Mouse (Mus musculus): ENCODE data around the gene Fgfrl1. TPM values are rescaled to one million over a fixed set of nuclear protein-coding genes. Genes with fewer than 3 reads are reported as not detected.

Fgfrl1 gene
- 11.2 and 11.8 TPM in 2 replicates for polyA plus RNA-seq (2015; fragmentation: Nextera tagmentation; extraction: Ambion mirVana)

DNA sequence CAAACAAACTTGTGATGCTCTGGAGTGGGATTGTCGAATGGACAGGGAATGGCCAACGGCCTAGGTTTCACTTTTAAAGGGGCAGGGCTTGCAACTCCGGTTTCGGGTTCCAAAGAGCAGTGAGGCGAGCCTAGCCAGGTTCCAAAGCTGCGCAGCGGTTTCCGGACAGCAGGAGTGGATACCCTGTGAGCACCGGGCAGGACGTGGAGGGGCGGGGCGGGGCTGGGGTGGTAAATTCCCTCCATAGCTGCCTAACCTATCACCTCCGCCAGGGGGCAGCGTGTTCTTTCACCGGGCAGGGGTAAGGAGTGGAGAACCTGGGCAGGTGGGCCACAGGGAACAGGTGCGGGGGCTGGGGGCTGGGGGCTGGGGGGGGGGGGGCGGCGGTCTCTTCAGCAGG lies at the start of gene Fgfrl1:
Gene Fgfrl1 (plus strand): TSS at position 112 of the 400 bp plus-strand sequence.
- WGBS = 2% methylated on average over 16 of the region's 18 CpGs
- peaks cover 26% of the 10 kb centered on the region for H3K4me1 ChIP-seq (replicated peaks; ENCODE audit: control insufficient read depth, insufficient read depth, low read length)
- peak; percentile 6; the same call in 1 of the 2 replicates for ATAC-seq (ENCODE audit: low read depth)
- peak within 1 kb of the TSS; percentile 88 for H3K4me3 ChIP-seq (ENCODE audit: low read length)
- H3K9ac ChIP-seq (ENCODE audit: low read length) = peak within 1 kb of the TSS; percentile 78
- no peaks in the 10 kb centered on the region for H3K9me3 ChIP-seq (ENCODE audit: control insufficient read depth, low read length)
- H3K27me3 ChIP-seq (ENCODE audit: control insufficient read depth, insufficient read depth, low read depth, low read length) = no peaks in the 10 kb centered on the region
- H3K27ac ChIP-seq (ENCODE audit: low read length) = 0 out of 2 replicates have a peak within 1 kb of the TSS, but pooled peaks have one; percentile 12
- H3K4me2 ChIP-seq (ENCODE audit: low read depth, low read length) = peak within 1 kb of the TSS; percentile 82
- H3K36me3 ChIP-seq (ENCODE audit: control insufficient read depth, insufficient read depth, low read length) = no peaks in the 10 kb centered on the region

DNA sequence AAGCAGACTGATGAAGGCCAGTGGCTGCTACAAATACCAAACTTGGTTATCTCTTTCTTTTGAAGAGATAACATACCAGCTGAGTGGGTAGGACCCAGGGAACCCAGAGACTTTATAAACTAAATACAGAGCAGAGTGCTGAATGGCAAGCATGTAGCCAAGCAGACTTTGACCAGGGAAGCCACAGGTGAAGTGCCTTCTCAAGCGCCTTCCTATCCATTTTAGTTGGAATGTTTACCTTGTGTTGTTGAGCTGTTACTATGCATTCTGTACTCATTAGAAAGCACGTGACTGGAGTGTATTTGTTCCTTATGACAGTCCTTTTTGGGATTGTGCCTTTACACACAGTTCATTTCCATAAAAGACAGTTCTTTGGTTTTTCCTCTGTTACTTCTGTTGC lies 48.5 kb upstream of the Fgfrl1 start:
- Histone ChIP-seq H3K36me3 (ENCODE audit: control insufficient read depth, insufficient read depth, low read length) (peaks cover 14% of the 10 kb centered on the region; the same call in 1 of the 2 replicates), H3K4me3 (ENCODE audit: low read length) (no peak overlapping the region), H3K27me3 (ENCODE audit: control insufficient read depth, insufficient read depth, low read depth, low read length) (no peaks in the 10 kb centered on the region), H3K4me1 (replicated peaks; ENCODE audit: control insufficient read depth, insufficient read depth, low read length) (no peaks in the 10 kb centered on the region), H3K9me3 (ENCODE audit: control insufficient read depth, low read length) (no peaks in the 10 kb centered on the region), H3K9ac (ENCODE audit: low read length) (no peak overlapping the region), H3K27ac (ENCODE audit: low read length) (no peak overlapping the region), H3K4me2 (ENCODE audit: low read depth, low read length) (no peak overlapping the region)
- WGBS = 61% methylated on average over 2 of the region's 2 CpGs
- ATAC-seq (ENCODE audit: low read depth) = no peak

- H3K27ac ChIP-seq (ENCODE audit: low read length) = no peak overlapping the region
- H3K27me3 ChIP-seq (ENCODE audit: control insufficient read depth, insufficient read depth, low read depth, low read length) = no peaks in the 10 kb centered on the region
- no peak overlapping the region for H3K9ac ChIP-seq (ENCODE audit: low read length)
- ATAC-seq (ENCODE audit: low read depth) = no peak
- peaks cover 14% of the 10 kb centered on the region; the same call in 1 of the 2 replicates for H3K36me3 ChIP-seq (ENCODE audit: control insufficient read depth, insufficient read depth, low read length)
- no peaks in the 10 kb centered on the region for H3K9me3 ChIP-seq (ENCODE audit: control insufficient read depth, low read length)
- no peak overlapping the region for H3K4me2 ChIP-seq (ENCODE audit: low read depth, low read length)
- H3K4me1 ChIP-seq (replicated peaks; ENCODE audit: control insufficient read depth, insufficient read depth, low read length) = no peaks in the 10 kb centered on the region
- no peak overlapping the region for H3K4me3 ChIP-seq (ENCODE audit: low read length)
- 78% methylated on average over 9 of the region's 9 CpGs for WGBS
Measured at GRCm38 (mm10) chr5:108645651-108646342, 46.4 kb upstream of the Fgfrl1 start.

DNA sequence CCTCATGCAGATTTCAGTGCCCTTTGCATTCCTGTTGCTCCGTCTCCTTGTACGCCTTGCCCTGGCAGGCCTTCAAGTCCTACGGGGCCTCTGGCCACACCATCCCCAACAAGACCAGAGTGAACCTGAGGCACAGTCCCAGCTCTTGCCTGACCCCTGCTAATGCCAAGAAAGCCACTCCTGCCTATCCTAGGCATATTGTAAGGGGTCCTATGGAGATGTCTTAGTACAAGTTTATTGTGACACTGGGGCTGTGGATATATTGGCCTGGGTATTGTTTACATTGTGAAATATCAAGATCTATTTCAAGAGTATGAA lies 45.9 kb upstream of the Fgfrl1 start:
- Histone ChIP-seq H3K9ac (ENCODE audit: low read length) (no peak overlapping the region), H3K4me3 (ENCODE audit: low read length) (no peak overlapping the region), H3K27me3 (ENCODE audit: control insufficient read depth, insufficient read depth, low read depth, low read length) (no peaks in the 10 kb centered on the region), H3K4me1 (replicated peaks; ENCODE audit: control insufficient read depth, insufficient read depth, low read length) (no peaks in the 10 kb centered on the region), H3K4me2 (ENCODE audit: low read depth, low read length) (no peak overlapping the region), H3K27ac (ENCODE audit: low read length) (no peak overlapping the region), H3K9me3 (ENCODE audit: control insufficient read depth, low read length) (no peaks in the 10 kb centered on the region), H3K36me3 (ENCODE audit: control insufficient read depth, insufficient read depth, low read length) (peaks cover 14% of the 10 kb centered on the region; the same call in 1 of the 2 replicates)
- no peak for ATAC-seq (ENCODE audit: low read depth)
- WGBS = 73% methylated on average over 3 of the region's 3 CpGs

GRCm38 (mm10) chr5:108647311-108647710 lies 44.9 kb upstream of the Fgfrl1 start:
- no peak overlapping the region for H3K4me3 ChIP-seq (ENCODE audit: low read length)
- H3K4me1 ChIP-seq (replicated peaks; ENCODE audit: control insufficient read depth, insufficient read depth, low read length) = no peaks in the 10 kb centered on the region
- H3K27ac ChIP-seq (ENCODE audit: low read length) = no peak overlapping the region
- no peak for ATAC-seq (ENCODE audit: low read depth)
- no peak overlapping the region for H3K4me2 ChIP-seq (ENCODE audit: low read depth, low read length)
- no peak overlapping the region for H3K9ac ChIP-seq (ENCODE audit: low read length)
- 85% methylated on average over 2 of the region's 2 CpGs for WGBS
- no peaks in the 10 kb centered on the region for H3K27me3 ChIP-seq (ENCODE audit: control insufficient read depth, insufficient read depth, low read depth, low read length)
- no peaks in the 10 kb centered on the region for H3K9me3 ChIP-seq (ENCODE audit: control insufficient read depth, low read length)
- H3K36me3 ChIP-seq (ENCODE audit: control insufficient read depth, insufficient read depth, low read length) = peaks cover 14% of the 10 kb centered on the region; the same call in 1 of the 2 replicates

DNA sequence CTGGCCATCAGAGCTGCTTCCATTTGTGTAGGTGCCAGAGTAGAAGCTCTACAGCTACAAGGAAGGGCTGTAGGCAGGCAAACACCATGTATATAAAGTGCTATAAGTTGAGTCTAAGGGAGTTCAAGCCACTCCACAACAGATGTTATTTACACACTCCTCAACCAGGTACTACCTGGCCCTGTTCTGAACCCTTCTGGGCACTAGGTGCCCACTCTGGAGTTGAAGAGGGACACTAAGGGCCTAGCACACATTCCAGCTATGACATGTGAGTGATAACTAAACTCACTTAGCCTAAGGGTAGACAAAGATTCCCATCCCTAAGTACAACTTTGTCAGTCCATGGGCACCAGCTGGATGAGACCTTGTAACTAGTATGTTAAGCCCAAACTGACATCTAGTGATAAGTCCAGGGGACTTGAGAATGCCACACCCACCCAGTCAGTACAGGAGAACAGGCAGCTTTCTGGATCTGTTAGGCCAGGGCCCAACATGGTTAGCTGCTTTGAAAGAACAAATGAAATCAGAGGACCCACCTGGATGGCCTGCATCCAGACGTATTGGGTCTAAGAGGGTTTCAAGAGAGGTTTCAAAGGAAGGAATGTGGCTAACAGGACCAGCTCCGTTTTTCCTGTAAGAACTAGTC lies 44.2 kb upstream of the Fgfrl1 start:
- no peak overlapping the region for H3K4me3 ChIP-seq (ENCODE audit: low read length)
- no peaks in the 10 kb centered on the region for H3K4me1 ChIP-seq (replicated peaks; ENCODE audit: control insufficient read depth, insufficient read depth, low read length)
- WGBS = 80% methylated on average over 2 of the region's 2 CpGs
- H3K27me3 ChIP-seq (ENCODE audit: control insufficient read depth, insufficient read depth, low read depth, low read length) = no peaks in the 10 kb centered on the region
- no peak overlapping the region for H3K27ac ChIP-seq (ENCODE audit: low read length)
- H3K9me3 ChIP-seq (ENCODE audit: control insufficient read depth, low read length) = no peaks in the 10 kb centered on the region
- H3K4me2 ChIP-seq (ENCODE audit: low read depth, low read length) = no peak overlapping the region
- peaks cover 18% of the 10 kb centered on the region for H3K36me3 ChIP-seq (ENCODE audit: control insufficient read depth, insufficient read depth, low read length)
- no peak for ATAC-seq (ENCODE audit: low read depth)
- H3K9ac ChIP-seq (ENCODE audit: low read length) = no peak overlapping the region

DNA sequence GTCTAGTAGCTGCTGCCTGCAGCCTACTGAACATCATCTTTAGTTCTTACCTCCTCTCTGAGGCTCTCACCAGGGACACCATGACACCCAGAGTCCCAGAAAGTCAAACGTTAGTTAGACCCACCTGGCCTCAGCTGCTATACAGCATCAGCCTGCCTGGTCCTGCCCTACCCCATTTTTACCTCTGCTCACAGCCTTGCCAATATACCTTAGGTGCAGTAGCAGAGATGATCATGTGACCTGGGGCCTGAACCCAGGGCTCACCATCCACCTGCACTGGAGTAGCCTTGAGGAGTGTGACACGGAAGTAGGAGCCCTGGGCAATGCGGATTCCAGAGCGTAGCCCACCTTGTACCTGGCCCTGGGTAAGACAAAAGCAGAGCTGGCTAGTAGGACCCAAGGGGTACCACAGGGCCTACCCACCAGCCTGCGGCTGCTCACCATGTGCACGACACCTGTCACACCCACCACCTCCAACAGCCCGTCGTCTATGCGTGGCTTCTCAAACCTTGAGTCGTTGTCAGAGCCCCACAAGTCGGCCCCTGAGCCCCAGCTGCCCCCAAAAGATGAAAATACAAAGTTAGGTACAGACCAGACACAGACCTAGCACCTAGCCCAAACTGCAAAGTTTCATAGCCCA lies 43.1 kb upstream of the Fgfrl1 start:
- peaks cover 28% of the 10 kb centered on the region for H3K36me3 ChIP-seq (ENCODE audit: control insufficient read depth, insufficient read depth, low read length)
- H3K4me2 ChIP-seq (ENCODE audit: low read depth, low read length) = no peak overlapping the region
- H3K9ac ChIP-seq (ENCODE audit: low read length) = no peak overlapping the region
- no peak overlapping the region for H3K4me3 ChIP-seq (ENCODE audit: low read length)
- no peaks in the 10 kb centered on the region for H3K9me3 ChIP-seq (ENCODE audit: control insufficient read depth, low read length)
- no peaks in the 10 kb centered on the region for H3K27me3 ChIP-seq (ENCODE audit: control insufficient read depth, insufficient read depth, low read depth, low read length)
- 86% methylated on average over 11 of the region's 11 CpGs for whole genome bisulfite sequencing
- no peak overlapping the region for H3K27ac ChIP-seq (ENCODE audit: low read length)
- ATAC-seq (ENCODE audit: low read depth) = no peak
- no peaks in the 10 kb centered on the region for H3K4me1 ChIP-seq (replicated peaks; ENCODE audit: control insufficient read depth, insufficient read depth, low read length)

DNA sequence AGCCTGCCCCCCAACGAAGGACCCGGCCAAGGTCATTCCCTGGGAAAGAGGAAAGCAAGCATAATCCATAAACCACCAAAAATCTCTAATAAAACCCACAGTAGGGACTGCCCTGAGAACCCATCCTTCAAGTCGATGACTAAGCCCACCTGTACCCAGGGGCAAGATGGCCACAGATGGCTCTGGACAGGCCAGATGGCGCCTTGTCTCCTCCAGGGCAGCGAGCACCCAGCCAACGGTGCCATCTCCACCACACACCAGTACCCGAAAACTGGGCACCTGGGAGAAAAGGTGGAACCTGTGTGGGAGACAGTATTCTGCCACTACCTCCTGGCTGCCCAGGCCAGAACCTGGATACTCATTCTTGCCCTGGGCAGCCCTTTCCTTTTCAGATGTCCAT lies 41.8 kb upstream of the Fgfrl1 start:
- no peak overlapping the region for H3K4me2 ChIP-seq (ENCODE audit: low read depth, low read length)
- no peaks in the 10 kb centered on the region for H3K4me1 ChIP-seq (replicated peaks; ENCODE audit: control insufficient read depth, insufficient read depth, low read length)
- no peak overlapping the region for H3K4me3 ChIP-seq (ENCODE audit: low read length)
- no peaks in the 10 kb centered on the region for H3K27me3 ChIP-seq (ENCODE audit: control insufficient read depth, insufficient read depth, low read depth, low read length)
- no peak for ATAC-seq (ENCODE audit: low read depth)
- no peaks in the 10 kb centered on the region for H3K9me3 ChIP-seq (ENCODE audit: control insufficient read depth, low read length)
- peaks cover 33% of the 10 kb centered on the region for H3K36me3 ChIP-seq (ENCODE audit: control insufficient read depth, insufficient read depth, low read length)
- H3K27ac ChIP-seq (ENCODE audit: low read length) = no peak overlapping the region
- WGBS = 84% methylated on average over 7 of the region's 7 CpGs
- H3K9ac ChIP-seq (ENCODE audit: low read length) = no peak overlapping the region

GRCm38 (mm10) chr5:108651136-108651720 lies 41.0 kb upstream of the Fgfrl1 start:
- WGBS = 78% methylated on average over 5 of the region's 5 CpGs
- no peak for ATAC-seq (ENCODE audit: low read depth)
- Histone ChIP-seq H3K9ac (ENCODE audit: low read length) (no peak overlapping the region), H3K27ac (ENCODE audit: low read length) (no peak overlapping the region), H3K9me3 (ENCODE audit: control insufficient read depth, low read length) (no peaks in the 10 kb centered on the region), H3K4me2 (ENCODE audit: low read depth, low read length) (no peak overlapping the region), H3K27me3 (ENCODE audit: control insufficient read depth, insufficient read depth, low read depth, low read length) (no peaks in the 10 kb centered on the region), H3K4me3 (ENCODE audit: low read length) (no peak overlapping the region), H3K4me1 (replicated peaks; ENCODE audit: control insufficient read depth, insufficient read depth, low read length) (no peaks in the 10 kb centered on the region), H3K36me3 (ENCODE audit: control insufficient read depth, insufficient read depth, low read length) (peaks cover 35% of the 10 kb centered on the region)
